Mouse (Mus musculus) ES-Bruce4 (cell line): Measurements from ENCODE around the gene Gm44973.

Experiments
- CTCF ChIP-seq: IDR thresholded peaks from one replicate; pipeline ENCODE4 v1.8.1; 2011; ENCODE audit warnings: low read depth, low read length
- EP300 ChIP-seq: IDR thresholded peaks from 2 replicates; pipeline ENCODE4 v1.6.1; 2011; ENCODE audit warnings: low read depth, low read length; ENCODE audit not compliant: insufficient read depth
- POLR2A ChIP-seq: IDR thresholded peaks from one replicate; pipeline ENCODE4 v1.8.1; 2011; ENCODE audit warnings: low read length; ENCODE audit not compliant: insufficient read depth

GRCm38 (mm10) chr7:4988250-4988649, 27.0 kb upstream of the Gm44973 start:
- TF ChIP-seq POLR2A (no peak), EP300 (no peak), CTCF (no peak)
